Mouse (Mus musculus) spleen, adult 18-20 months (tissue): ENCODE data around the gene Cryge.
"Not testable (repeated sequence)": the region's sequence is repeated elsewhere in the genome, so short reads cannot be mapped to it uniquely, and the experiment has no call there.

ENCODE experiments used
- DNase-seq, 2 experiments: peaks; one replicate each; pipeline ENCODE4 v3.0.0; 2022; ENCODE audit warnings: mixed read lengths in 2 of 2

The Cryge gene

DNA sequence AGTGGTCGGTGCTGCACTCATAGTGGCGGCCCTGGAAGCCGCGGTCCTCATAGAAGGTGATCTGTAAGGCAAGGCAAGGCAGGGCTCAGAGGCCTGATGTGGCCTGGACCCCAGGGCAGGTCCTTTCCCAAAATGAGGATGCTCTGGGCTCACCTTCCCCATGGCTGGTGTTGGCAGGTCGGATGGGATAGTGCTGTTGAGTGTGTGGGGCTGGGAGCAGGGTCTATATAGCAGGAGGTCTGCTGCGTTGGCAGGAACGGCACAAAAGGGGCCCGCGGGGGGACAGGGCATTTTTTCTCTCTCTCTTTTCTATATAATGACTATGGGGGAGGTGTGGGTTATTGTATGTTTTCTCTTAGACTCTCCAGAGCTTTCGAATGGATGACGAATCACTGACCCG lies at the start of gene Cryge:
Gene Cryge (minus strand): TSS at position 198 of the 400 bp plus-strand sequence.
- not testable (repeated sequence) for DNase-seq

DNA sequence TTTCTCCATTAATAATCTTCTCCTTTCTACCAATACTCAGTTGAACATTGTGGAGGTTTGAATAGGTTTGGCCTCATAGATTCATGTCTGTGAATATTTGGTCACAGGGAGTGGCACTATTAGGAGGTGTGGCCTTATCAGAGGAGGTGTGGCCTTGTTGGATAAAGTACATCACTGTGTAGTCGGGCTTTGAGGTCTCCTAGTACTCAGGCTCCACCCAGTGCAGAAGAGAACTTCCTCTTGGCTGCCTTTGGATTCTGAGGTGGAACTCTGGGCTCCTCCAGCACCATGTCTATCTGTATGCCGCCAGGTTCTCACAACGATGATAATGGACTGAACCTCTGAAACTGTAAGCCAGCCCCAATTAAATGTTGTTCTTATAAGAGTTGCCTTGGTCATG lies 46.0 kb upstream of the Cryge start:
- no peak for DNase-seq

- no peak for DNase-seq
Measured at GRCm38 (mm10) chr1:65091566-65091965, 40.6 kb upstream of the Cryge start.

GRCm38 (mm10) chr1:65090370-65090769 lies 39.4 kb upstream of the Cryge start:
- DNase-seq: no peak

DNA sequence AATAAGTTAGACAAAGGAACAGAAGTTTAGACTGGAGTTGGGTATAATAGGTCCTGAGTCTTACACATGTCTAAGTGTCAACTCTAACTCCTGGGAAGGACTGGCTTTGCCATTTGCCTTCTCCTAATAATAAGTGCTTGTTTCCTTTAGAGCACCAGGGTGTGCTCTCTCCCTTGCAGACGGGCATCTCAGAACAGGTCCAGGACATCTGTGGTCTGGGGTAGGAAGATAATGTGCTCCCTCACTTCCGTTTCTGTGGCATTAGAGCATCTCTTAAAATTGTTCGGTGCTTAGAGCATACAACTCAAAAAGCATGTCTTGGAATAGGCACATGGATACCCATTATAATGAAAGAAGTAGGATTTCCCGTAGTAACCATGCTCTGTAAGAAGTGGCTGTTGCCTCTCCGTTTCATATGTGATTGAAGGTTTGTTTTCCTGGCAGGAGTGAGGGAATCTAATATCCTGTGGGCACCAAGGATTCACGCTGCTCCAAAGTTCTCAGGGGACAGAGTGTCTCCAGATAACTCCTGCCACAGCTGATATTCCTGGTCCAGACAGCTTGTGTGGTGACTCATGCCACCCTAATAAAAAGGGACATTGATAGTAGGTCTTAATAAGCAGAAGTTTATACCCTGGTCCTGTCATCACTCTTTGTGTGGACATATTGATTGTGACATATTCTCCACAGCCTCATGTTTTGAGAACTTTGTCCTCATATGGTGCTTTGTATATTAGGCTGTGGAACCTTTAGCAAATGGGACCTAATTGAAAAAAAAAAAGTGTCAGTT lies 37.8 kb upstream of the Cryge start:
- DNase-seq: no peak

DNA sequence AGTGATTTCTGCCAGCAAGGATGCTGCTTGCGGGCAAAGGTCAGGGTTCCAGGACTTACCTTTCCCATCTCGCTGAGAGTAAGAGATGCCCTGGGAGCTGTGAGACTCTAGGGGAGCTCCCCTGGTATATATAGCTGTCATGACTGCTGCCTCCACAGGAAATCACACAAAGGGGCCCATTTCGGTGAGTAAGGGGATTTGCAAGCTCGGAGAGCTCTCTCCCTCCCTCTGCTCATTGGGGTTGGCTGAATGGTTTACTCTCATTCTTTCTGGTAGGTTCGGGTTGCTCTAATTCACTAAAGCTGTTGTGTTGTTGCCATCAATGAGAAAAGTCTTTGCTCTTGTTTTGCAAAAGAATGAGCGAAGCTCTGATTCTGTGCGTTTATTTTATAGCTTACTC lies 31.2 kb upstream of the Cryge start, which contains the start of gene Crygb:
Gene Crygb (minus strand): TSS at position 101 of the 400 bp plus-strand sequence.
- DNase-seq: no peak

DNA sequence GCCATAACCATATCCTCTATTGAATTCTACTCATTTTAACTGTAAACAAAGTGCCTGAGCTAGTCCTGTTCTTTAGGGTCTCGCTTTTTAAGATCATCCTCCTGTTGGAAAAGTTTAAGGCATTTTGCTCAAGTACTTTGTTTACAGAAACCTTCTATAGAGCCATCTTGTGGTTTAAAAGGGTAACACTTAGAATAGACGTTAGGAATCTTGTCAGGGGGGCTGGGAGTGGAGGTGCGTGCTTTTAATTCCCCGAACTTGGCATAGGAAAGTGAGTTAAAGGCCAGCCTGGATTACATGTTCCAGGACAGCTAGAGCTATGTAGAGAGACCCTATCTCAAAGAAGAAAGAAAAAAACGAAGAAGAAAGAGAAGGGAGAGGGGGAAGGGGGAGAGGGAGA lies 24.7 kb upstream of the Cryge start:
- DNase-seq: no peak

- DNase-seq: no peak
Measured at GRCm38 (mm10) chr1:65073589-65073988, 22.6 kb upstream of the Cryge start, which contains the start of gene Crygc. TSS of gene Crygc (minus strand) at chr1:65073689.

DNA sequence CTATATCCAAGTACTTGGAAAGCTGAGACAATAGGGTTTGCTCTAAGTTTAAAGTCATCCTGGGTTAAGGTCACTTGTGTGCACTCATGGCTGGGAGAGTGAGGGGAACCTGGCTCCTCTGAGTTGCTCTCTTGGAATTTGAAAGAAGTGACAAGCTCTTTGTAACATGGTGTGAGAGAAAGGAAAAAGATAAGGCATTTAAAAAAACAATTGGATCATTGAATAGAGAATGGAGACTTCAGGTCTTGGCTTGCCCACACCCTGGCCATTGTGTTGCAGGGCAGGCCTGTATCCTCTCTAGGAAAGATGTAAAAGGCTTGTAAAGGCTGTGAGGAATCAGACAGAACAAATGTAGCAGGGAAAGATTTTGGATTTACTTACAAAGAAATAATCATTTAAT lies 16.9 kb upstream of the Cryge start:
- DNase-seq: no peak

GRCm38 (mm10) chr1:65064201-65064600 lies 13.3 kb upstream of the Cryge start:
- DNase-seq: no peak

DNA sequence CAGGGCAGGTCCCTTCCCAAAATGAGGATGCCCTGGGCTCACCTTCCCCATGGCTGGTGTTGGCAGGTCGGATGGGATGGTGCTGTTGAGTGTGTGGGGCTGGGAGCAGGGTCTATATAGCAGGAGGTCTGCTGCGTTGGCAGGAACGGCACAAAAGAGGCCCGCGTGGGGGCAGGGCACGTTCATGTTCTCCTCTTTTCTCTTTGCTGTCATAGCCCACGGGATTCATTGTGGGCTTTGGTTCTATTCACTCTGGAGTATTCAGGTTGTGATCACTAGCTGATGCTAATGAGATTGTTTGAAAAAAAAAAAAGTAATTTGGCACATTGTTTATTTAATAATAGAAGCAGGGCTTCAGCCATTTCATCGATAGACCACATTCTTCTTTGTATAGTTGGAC lies 12.4 kb upstream of the Cryge start, which contains the start of gene Crygd:
Gene Crygd (minus strand): TSS at position 101 of the 400 bp plus-strand sequence.
- no peak for DNase-seq

DNA sequence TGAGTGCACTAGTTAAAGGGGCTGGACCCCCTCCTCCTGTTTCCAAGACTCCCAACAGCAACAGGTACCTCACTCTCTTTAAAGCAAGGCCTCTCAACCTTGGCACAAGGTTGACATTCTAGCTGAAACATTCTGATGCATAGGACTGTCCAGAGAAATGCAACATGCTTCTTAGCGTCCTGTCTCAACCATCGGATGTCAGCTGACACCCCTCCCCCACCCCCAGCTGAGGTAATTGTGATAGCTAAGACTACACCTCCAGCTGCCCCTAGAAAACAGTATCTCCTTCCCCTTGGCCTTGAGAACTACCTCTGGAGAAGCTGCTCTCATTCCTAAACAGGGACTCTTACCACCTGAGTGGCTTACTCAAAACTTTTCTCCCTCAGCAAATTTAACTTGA lies 1.2 kb upstream of the Cryge start:
- no peak for DNase-seq

- DNase-seq: no peak
Measured at GRCm38 (mm10) chr1:65051696-65052095, 747 bp upstream of the Cryge start.

- DNase-seq: no peak
Measured at GRCm38 (mm10) chr1:65048781-65049180, 2.2 kb downstream of the Cryge start.

- DNase-seq: peak in 1 of 2 experiments; percentile 5
Measured at GRCm38 (mm10) chr1:65046401-65047109, 4.4 kb downstream of the Cryge start.

DNA sequence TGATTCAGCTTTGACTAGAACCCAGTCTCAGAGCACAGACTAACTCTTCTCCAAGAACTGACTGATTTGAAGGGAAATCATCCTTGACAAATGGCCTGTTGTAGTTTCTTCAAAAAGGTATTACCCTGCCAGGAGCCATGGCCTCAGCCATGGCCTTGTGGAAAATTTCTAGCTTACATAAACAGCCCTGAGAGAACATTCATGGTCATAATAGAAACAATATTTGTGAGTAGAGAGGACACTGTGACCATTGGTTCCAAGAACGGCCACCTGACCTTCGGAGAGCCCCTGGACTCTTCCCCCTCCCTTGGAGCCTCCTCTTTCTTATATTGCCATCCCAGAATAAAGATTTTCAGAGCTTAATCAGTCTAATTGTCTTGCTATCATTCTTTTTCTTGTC lies 7.5 kb downstream of the Cryge start:
- no peak for DNase-seq

DNA sequence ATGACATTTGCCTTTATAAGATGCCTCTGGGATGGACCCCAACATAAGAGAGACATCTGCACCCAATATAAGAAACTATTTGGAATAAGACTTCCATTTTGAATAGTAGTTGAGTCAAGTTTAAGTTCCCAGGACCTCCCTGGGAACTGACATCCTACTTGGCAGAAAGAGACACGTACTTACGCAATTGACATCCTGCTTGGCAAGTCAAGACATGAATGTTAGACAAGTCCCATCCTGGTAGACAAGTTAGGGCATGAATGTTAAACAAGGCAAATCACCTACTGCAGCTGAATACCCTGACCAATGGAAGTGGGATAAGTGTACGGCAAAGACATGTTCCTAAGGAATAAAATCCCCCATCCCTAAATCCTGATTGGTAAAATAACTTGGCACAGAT lies 9.1 kb downstream of the Cryge start:
- no peak for DNase-seq

GRCm38 (mm10) chr1:65040806-65041205 lies 10.1 kb downstream of the Cryge start:
- DNase-seq: no peak

DNA sequence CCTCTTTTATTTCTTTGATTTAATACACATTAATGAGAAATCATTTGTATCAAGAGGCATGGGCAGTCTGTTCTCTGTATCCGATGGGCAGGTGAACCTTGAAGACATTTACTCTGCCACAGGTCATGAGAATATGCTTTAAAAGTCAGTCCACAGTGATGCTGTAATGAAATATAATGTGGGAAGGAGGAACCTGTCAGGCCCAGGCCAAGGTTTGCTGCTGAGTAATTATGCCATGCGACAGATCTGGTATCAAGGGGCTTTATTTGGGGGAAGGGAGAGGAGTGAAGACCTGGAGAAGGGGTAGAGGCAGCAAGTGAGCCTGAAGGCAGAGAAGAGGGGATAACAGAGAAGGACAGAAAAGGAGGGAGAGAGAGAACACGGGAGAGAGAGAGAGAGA lies 11.3 kb downstream of the Cryge start:
- no peak for DNase-seq

DNA sequence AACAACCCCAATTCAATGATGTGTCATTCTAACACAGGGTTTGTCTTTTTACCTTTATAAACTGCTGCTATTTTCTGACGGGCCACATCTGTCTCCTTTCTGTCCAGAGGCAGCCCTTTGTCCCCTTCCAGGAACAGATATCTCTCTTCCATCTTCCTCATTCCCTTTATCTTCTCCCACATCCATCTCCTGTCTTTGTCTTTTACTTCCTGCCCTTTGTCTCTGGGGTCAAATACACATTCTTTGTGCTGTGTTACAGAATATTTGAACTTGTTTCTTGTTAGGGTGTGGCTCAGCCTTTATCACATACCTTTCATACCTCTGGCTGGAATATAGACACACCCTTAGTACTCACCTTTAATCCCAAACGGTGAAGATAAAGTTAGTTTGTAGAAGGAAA lies 13.4 kb downstream of the Cryge start:
- DNase-seq: no peak

- no peak for DNase-seq
Measured at GRCm38 (mm10) chr1:65035513-65035912, 15.4 kb downstream of the Cryge start.

DNA sequence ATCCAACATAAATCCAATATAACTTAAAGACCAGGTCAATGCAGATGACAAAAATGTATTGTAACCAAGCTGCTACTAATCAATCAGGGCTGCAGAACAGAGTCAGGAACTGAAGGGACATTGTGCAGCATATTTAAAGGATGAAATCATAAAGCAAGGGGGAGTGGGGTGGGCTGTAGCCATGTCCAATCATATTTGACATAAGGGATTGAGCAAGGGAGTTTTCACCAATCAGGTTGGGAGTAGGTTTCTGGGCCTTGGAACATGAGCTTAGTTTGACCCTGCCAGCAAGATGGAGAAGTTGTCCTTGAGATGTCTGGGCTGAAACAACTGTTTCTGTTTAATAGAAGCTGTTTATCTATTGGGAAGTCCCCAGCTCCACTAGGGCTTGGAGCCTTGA lies 18.3 kb downstream of the Cryge start, which contains the start of gene Akr1cl:
Gene Akr1cl (minus strand): TSS at position 119 of the 400 bp plus-strand sequence.
- DNase-seq: no peak

DNA sequence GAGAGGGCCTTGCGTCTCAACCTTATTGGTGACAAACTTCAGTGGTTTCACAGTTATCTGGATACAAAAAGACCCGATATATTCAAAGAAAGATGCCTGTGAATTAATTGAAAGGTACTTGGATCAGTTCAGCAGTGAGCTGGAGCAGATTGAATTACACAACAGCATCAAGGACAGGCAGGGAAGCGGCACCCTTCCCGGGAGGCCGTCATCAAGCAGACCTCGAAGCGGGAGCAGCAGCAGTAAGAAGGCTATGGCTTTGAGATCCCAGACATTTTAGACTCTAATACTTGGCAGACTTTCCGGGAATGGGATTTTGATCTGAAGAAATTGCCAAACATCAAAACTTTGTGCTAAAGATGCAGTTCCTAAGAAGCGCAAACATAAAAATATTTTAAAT lies 22.7 kb downstream of the Cryge start:
- DNase-seq: no peak

- no peak for DNase-seq
Measured at GRCm38 (mm10) chr1:65012726-65013125, 38.2 kb downstream of the Cryge start.
